Mouse (Mus musculus) liver, embryonic 16.5 days (tissue): ENCODE measurements around the gene Ascl5. TPM values are rescaled to one million over a fixed set of nuclear protein-coding genes. Genes with fewer than 3 reads are reported as not detected.

Experiments used
- ATAC-seq: fragments of 200-750 bp; cut with Nextera tagmentation; 2 replicates; pipeline ENCODE4 v1.8.0; 2017; ENCODE audit warnings: low read depth, mild to moderate bottlenecking, moderate number of reproducible peaks, moderate library complexity
- H3K27ac ChIP-seq: fragments of 300-500 bp; sonication (generic); 2 replicates; pipeline ENCODE4 v1.5.1; 2014; ENCODE audit warnings: mild to moderate bottlenecking, low read length
- H3K27me3 ChIP-seq: fragments of 300-500 bp; sonication (generic); 2 replicates; pipeline ENCODE4 v1.6.1; 2014; ENCODE audit warnings: low read depth, low read length, mixed read lengths; ENCODE audit not compliant: control insufficient read depth, insufficient read depth
- H3K36me3 ChIP-seq: fragments of 300-500 bp; sonication (generic); 2 replicates; pipeline ENCODE4 v1.6.1; 2014; ENCODE audit warnings: mild to moderate bottlenecking; ENCODE audit not compliant: control insufficient read depth, insufficient read depth
- H3K4me1 ChIP-seq: fragments of 300-500 bp; sonication (generic); 2 replicates; pipeline ENCODE4 v1.6.1; 2014; ENCODE audit warnings: low read depth, low read length, mixed read lengths; ENCODE audit not compliant: control insufficient read depth
- H3K4me2 ChIP-seq: fragments of 300-500 bp; sonication (generic); 2 replicates; pipeline ENCODE4 v1.6.1; 2014; ENCODE audit warnings: low read depth, low read length, mixed read lengths
- H3K4me3 ChIP-seq: fragments of 300-500 bp; sonication (generic); 2 replicates; pipeline ENCODE4 v1.5.1; 2014; ENCODE audit warnings: low read depth, mild to moderate bottlenecking, low read length
- H3K9ac ChIP-seq: fragments of 300-500 bp; sonication (generic); 2 replicates; pipeline ENCODE4 v1.6.1; 2014; ENCODE audit warnings: low read depth, low read length
- H3K9me3 ChIP-seq: fragments of 300-500 bp; sonication (generic); replicated peaks from 2 replicates; pipeline ENCODE4 v1.6.1; 2016; ENCODE audit warnings: low read length; ENCODE audit not compliant: control insufficient read depth
- WGBS: fragments of 180-500 bp; shearing (Covaris S2); extraction: QIAGEN DNeasy Blood & Tissue Kit; methylation state at CpG from one replicate; pipeline ENCODE4 v1.1.7; 2014; ENCODE audit not compliant: insufficient replicate concordance; 5-methylcytosine and 5-hydroxymethylcytosine counted together
- polyA plus RNA-seq: library from polyadenylated mRNA; unstranded; fragments of >200 nt; fragmentation: Nextera tagmentation; extraction: Ambion mirVana; gene quantifications from 2 replicates; pipeline ENCODE4 v1.2.1, GENCODE M21; 2015

Gene Ascl5
- polyA plus RNA-seq, 1 experiment from 2014 or later = not detected

- Histone ChIP-seq H3K36me3 (no peaks in the 10 kb centered on the region), H3K4me2 (no peak overlapping the region), H3K4me1 (no peaks in the 10 kb centered on the region), H3K9me3 (no peaks in the 10 kb centered on the region), H3K4me3 (no peak overlapping the region), H3K9ac (no peak overlapping the region), H3K27ac (no peak overlapping the region), H3K27me3 (no peaks in the 10 kb centered on the region)
- no peak for ATAC-seq
- 46% methylated on average over 3 of the region's 3 CpGs for WGBS
These were observed 43.1 kb downstream of the Ascl5 start for GRCm38 (mm10) chr1:136093726-136094125.

- no peak overlapping the region for H3K27ac ChIP-seq
- 64% methylated on average over 5 of the region's 5 CpGs for WGBS
- no peak overlapping the region for H3K4me2 ChIP-seq
- H3K9me3 ChIP-seq = no peaks in the 10 kb centered on the region
- ATAC-seq = no peak
- no peaks in the 10 kb centered on the region for H3K36me3 ChIP-seq
- H3K9ac ChIP-seq = no peak overlapping the region
- no peak overlapping the region for H3K4me3 ChIP-seq
- no peaks in the 10 kb centered on the region for H3K27me3 ChIP-seq
- no peaks in the 10 kb centered on the region for H3K4me1 ChIP-seq
These were observed 44.2 kb downstream of the Ascl5 start for GRCm38 (mm10) chr1:136094807-136095206.

Other genes starting within 250 kb of the Ascl5 start
- gene Lad1, start 232.2 kb upstream of the Ascl5 start, polyA plus RNA-seq = 0.09 and 1.5 TPM in 2 replicates
- 3.6 and 5.9 TPM in 2 replicates for gene Tnnt2, start 214.4 kb upstream of the Ascl5 start, polyA plus RNA-seq
- gene Pkp1, start 131.6 kb upstream of the Ascl5 start, polyA plus RNA-seq = not detected in 2 replicates
- gene Igfn1, start 44.5 kb upstream of the Ascl5 start, polyA plus RNA-seq = not detected in 2 replicates
- 92.9 and 94.4 TPM in 2 replicates for gene Tmem9, start 42.7 kb upstream of the Ascl5 start, polyA plus RNA-seq
- 0.15 and 0.60 TPM in 2 replicates for gene Cacna1s, start 1.9 kb downstream of the Ascl5 start, polyA plus RNA-seq
- 1.3 TPM in 2 replicates for gene Kif21b, start 80.6 kb downstream of the Ascl5 start, polyA plus RNA-seq
- not detected in 2 replicates for gene Mroh3, start 162.0 kb downstream of the Ascl5 start, polyA plus RNA-seq
- 0.07 and 0.44 TPM in 2 replicates for gene Inava, start 183.5 kb downstream of the Ascl5 start, polyA plus RNA-seq
- gene Gpr25, start 210.1 kb downstream of the Ascl5 start, polyA plus RNA-seq = not detected in 2 replicates